Mouse (Mus musculus): Measurements from ENCODE around the gene Fbrsl1.

Fbrsl1 gene

DNA sequence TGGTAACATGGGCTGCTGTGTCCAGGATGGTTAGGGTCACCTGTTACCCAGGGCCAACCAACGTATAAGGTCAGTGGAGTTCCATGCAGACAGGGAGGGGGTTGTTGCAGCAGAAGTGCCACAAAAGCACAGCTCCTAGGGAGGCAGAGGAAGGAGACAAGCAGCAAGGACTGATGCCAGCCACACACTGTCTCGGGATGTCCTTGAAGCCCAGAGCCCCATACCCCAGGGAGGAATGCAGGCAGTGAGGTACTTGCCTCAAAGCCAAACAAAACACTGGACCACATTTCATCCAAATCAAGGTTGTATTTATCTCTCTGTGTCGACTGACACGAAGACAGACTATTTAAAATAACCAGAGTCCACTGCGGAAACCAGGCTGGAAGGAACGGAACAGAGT, 86.8 kb downstream of the Fbrsl1 start:
- no peak for DNase-seq (ENCODE audit: low spot score)

DNA sequence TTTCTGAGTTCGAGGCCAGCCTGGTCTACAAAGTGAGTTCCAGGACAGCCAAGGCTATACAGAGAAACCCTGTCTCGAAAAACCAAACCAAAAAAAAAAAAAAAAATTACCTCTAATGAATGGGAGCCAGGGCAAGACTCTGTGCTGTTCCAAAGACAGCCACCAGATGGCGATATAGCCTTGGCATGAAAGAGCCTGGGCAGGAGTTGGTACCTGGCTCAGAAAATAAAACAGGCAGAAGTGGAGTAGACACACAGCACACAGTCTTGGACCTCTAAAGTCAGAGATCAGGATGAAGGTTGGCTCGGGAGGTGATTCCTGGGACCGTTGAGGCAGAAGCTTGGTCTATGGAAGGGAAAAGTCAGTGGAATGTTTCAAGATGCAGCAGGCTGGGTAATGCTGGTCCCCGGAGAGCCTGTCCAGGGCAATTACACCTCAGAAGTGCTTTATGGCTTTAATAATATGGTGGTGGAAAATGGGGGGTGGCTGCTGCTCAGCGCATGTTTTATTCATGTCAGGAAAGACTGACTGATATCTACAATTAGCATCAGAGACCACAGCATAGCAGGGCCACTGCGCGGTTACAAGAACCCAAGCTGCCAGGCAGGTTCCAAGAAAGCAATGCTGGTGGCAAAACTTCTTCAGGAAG, 90.6 kb downstream of the Fbrsl1 start:
- peak; percentile 89 for DNase-seq (ENCODE audit: low spot score)

DNA sequence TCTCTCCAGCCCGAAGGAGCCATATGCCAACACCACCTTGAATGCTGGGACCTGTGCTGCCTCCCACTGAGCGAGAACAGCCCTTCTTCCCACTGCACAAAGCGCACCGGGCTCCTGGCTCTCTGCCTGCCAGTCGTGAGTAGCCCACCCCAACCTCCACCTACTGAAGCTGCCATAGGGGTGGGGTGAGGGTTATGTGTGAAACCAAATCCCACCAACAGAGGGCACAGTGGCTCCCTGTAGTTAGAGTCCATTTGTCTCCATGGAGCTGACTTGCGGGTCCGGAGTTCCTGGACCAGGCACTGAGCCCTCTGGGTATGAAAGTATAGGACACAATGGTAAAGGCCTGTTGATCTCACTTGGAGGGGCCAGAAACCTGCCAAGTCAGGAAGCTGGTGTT, 93.6 kb downstream of the Fbrsl1 start:
- DNase-seq (ENCODE audit: low spot score) = no peak

DNA sequence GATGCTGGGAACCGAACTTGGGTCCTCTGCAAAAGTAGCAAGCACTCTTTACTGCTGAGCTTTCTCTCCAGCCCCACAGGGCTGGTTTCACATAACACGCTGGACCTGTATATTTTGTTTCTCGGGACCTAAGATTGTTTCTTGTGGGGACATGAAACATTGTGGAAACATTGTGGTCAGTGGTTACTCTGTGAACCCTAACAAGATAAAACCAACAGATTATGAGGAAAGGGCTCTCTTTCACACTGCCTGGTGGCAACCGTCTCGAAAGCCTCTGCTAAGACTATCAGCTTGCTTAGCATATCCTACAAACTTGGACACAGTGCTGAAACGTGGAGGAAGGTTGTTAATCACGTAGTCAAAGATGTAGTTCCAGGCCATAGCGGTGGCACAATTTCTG, 101.3 kb downstream of the Fbrsl1 start:
- DNase-seq (ENCODE audit: low spot score) = no peak

DNA sequence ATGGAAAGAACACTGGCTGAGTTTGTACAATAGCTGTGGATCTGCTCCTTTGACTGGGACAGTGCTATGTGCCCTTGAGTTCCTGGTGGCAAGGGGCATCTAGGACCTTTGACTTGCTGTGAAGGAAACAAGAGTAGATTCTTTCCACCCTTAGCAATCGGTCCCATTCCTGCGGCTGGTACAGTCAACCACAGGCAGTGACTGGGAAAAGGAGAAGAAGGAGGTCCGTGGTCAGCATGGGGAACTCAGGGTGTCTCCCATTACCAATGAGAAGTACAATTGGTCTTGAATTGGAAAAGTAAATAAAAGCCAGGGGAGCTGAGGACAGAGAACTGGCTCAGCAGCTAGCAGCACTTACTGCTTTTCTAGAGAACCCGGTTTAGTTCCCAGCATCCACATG, 102.8 kb downstream of the Fbrsl1 start:
- DNase-seq (ENCODE audit: low spot score) = no peak

DNA sequence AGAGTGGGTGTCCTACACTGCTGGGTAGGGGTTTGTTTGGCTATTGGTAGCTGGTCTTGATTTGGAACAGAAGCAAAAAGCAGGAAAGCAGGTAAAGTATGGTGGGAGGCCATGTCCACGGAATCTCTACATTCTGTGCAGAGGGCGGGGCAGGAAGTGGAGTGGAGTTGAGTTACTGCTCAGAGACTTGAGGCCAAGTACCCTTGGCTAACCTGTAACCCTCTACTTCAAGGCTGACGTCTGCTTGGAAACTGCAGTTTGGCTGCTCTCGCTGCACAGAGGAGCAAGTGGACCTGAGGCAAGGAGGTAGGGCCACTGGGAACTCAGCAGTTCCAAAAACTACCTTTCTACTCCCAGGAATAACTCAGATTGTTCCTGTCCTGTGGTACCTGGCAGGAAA, 103.8 kb downstream of the Fbrsl1 start, which contains the start of gene Lrcol1:
Lrcol1 (plus strand) TSS at position 207 of the 400 bp plus-strand sequence.
- no peak for DNase-seq (ENCODE audit: low spot score)

DNA sequence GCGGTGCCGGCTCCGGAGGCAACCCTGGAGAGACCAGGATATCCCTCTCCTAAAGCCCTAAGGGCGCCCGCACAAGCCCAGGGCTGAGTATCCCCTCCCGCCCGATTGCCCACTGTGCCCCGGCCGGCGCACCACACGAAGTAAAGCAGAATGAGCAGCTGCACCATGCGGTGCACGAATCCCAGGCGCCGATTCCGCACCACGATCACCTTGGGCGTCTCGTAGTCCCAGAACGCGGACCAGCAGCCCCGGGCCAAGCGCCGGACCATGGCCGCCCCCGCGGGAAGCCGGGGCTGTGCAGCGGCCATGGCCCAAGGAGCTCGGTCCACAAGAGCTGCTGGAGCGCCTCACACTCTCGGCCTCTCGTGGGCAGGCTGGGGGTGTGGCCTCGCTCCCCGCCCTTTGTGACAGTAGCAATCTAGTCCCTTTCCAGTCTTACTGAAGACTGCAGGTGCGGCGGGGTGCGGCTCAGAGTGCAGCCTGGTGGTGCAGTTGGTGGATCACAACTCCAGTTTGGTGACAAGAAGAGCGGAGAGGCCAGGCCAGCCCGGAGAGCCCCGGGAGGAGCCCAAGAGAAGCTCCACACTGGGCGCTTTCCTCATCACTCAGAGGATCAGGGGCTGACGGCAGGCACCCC, 105.5 kb downstream of the Fbrsl1 start, which contains the start of gene P2rx2:
P2rx2 (minus strand) TSS at position 565 of the 637 bp plus-strand sequence.
- DNase-seq (ENCODE audit: low spot score) = no peak

DNA sequence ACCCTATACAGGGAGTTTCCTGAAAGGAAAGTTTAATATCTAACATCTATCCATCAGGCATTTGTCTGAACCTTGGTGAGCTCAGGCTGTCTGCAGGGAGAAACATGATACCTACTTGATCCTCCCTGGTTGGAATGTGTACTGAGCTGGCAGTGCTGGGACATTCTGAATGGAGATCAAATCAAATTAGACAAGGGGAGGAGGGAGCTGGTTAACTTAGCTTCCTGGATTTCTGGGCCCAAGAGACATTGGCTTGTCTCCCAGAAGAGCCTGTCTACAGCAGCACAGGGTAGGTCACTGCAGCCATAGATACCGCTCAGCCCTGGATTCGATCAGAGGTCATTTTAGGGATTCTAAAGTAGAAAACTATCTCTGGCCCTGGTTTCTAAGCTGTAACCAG, 109.5 kb downstream of the Fbrsl1 start:
- no peak for DNase-seq (ENCODE audit: low spot score)

DNA sequence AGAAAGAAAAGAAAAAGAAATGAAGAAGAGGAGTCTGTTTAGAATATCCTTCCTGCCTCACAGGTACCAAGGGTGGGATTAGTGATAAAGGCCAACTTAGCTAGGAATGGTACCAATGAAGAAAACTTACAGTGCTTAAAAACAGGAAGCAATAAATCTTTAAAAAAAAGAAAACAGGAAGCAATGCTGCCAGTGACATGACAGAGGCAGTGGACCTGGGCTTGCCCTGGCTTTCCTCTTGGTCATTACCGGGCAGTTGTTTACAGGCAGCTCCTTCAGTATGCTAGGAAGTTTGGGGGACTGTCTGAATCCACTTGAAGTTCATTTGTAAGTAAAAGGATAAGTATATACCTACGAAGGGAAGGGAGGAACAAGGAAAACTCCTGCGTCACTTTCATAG, 117.8 kb downstream of the Fbrsl1 start:
- DNase-seq (ENCODE audit: low spot score) = no peak

DNA sequence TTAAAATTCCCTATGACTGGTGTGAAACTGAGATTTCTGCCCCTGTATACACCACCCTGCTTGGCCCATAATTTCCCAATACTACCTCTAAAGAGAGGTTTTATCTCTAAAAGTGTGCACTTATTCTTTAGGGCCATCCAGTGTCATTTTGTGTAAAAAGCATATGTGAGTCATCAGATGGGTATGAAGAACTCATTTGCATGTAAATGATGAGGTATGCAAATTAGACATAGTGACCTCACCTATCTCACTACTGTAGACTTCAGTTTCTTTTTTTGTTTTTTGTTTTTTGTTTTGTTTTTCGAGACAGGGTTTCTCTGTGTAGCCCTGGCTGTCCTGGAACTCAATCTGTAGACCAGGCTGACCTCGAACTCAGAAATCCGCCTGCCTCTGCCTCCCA, 135.2 kb downstream of the Fbrsl1 start:
- no peak for DNase-seq (ENCODE audit: low spot score)

All from layer of hippocampus, adult 9-10 months (tissue).